Mouse (Mus musculus): Measurements from ENCODE around the gene Gm8773. TPM values are rescaled to one million over a fixed set of nuclear protein-coding genes. Genes with fewer than 3 reads are reported as not detected.

Gm8773 gene
- total and polyA plus RNA-seq, 2 experiments from 2014 or later: 9.9 to 16.5 TPM

- H3K4me1 ChIP-seq (ENCODE audit: insufficient read depth): no peaks in the 10 kb centered on the region
- DNase-seq (no peak), ATAC-seq (no peak)
- H3K9me3 ChIP-seq (ENCODE audit: low read length): no peaks in the 10 kb centered on the region
- no peak for TF ChIP-seq CTCF (IDR thresholded peaks at IDR 0.05; ENCODE audit: low read depth)
- no peak overlapping the region for H3K9ac ChIP-seq
- H3K4me3 ChIP-seq (ENCODE audit: low read depth, low read length): no peak overlapping the region
- H3K36me3 ChIP-seq (ENCODE audit: insufficient read depth): no peaks in the 10 kb centered on the region
- WGBS: 84% methylated on average over 3 of the region's 3 CpGs
- H3K4me2 ChIP-seq (ENCODE audit: low read depth): no peak overlapping the region
- no peaks in the 10 kb centered on the region for H3K27me3 ChIP-seq (ENCODE audit: insufficient read depth, low read length)
- H3K27ac ChIP-seq (ENCODE audit: low read depth, low read length): no peak overlapping the region
Measured at GRCm38 (mm10) chr5:5625491-5625890, 51.9 kb downstream of the Gm8773 start.

Other genes with a start within 250 kb of the Gm8773 start
- 40.4 and 54.0 TPM in 2 replicates for gene Cdk14, start 153.5 kb upstream of the Gm8773 start, total RNA-seq (2014; rRNA removed)
- 22.7 and 34.8 TPM in 2 replicates for gene Cdk14, start 153.5 kb upstream of the Gm8773 start, polyA plus RNA-seq (2015; fragmentation: Nextera tagmentation; extraction: Ambion mirVana)
- not detected in 2 replicates for gene 1700015F17Rik, start 94.7 kb upstream of the Gm8773 start, total RNA-seq (2014; rRNA removed)
- 0.23 and 0.45 TPM in 2 replicates for gene 1700015F17Rik, start 94.7 kb upstream of the Gm8773 start, polyA plus RNA-seq (2015; fragmentation: Nextera tagmentation; extraction: Ambion mirVana)
- gene Cldn12, start 58.8 kb upstream of the Gm8773 start, total RNA-seq (2014; rRNA removed): 17.8 and 22.5 TPM in 2 replicates
- gene Cldn12, start 58.8 kb upstream of the Gm8773 start, polyA plus RNA-seq (2015; fragmentation: Nextera tagmentation; extraction: Ambion mirVana): 10.1 and 13.0 TPM in 2 replicates
- gene Gtpbp10, start 14.3 kb upstream of the Gm8773 start, total RNA-seq (2014; rRNA removed): 26.3 and 27.9 TPM in 2 replicates
- gene Gtpbp10, start 14.3 kb upstream of the Gm8773 start, polyA plus RNA-seq (2015; fragmentation: Nextera tagmentation; extraction: Ambion mirVana): 10.7 and 12.7 TPM in 2 replicates
- gene Cfap69, start 90.4 kb downstream of the Gm8773 start, total RNA-seq (2014; rRNA removed): 9.2 and 11.6 TPM in 2 replicates
- 4.1 and 6.7 TPM in 2 replicates for gene Cfap69, start 90.4 kb downstream of the Gm8773 start, polyA plus RNA-seq (2015; fragmentation: Nextera tagmentation; extraction: Ambion mirVana)
- 5.2 and 7.3 TPM in 2 replicates for gene Steap2, start 120.8 kb downstream of the Gm8773 start, total RNA-seq (2014; rRNA removed)
- gene Steap2, start 120.8 kb downstream of the Gm8773 start, polyA plus RNA-seq (2015; fragmentation: Nextera tagmentation; extraction: Ambion mirVana): 1.9 and 3.0 TPM in 2 replicates
- 0.57 TPM in 1 of 2 replicates, not detected in the other for gene Steap1, start 175.5 kb downstream of the Gm8773 start, total RNA-seq (2014; rRNA removed)
- gene Steap1, start 175.5 kb downstream of the Gm8773 start, polyA plus RNA-seq (2015; fragmentation: Nextera tagmentation; extraction: Ambion mirVana): 2.1 and 2.8 TPM in 2 replicates